Mouse (Mus musculus) MEL (cell line): ENCODE data around the gene Kdelr3. TPM values are rescaled to one million over a fixed set of nuclear protein-coding genes. Genes with fewer than 3 reads are reported as not detected.

Source experiments
- DNase-seq: peaks from one replicate; pipeline ENCODE4 v3.0.0; 2011; ENCODE audit warnings: low read depth, low spot score
- H3K27ac ChIP-seq: 2 replicates; pipeline ENCODE4 v1.5.1; 2012; ENCODE audit warnings: low read depth, mild to moderate bottlenecking, control low read depth, low read length, moderate library complexity; ENCODE audit not compliant: control insufficient read depth
- H3K27me3 ChIP-seq, 2 experiments: fragments of 150-350 bp in 1 of 2; sonication (generic) in 1 of 2; 2 replicates each; pipeline ENCODE4 v1.6.1; 2012; ENCODE audit warnings: low read length in 2 of 2, mild to moderate bottlenecking in 2 of 2, improper control_type of control experiment in 1 of 2, moderate library complexity in 1 of 2; ENCODE audit not compliant: insufficient read depth in 2 of 2, control insufficient read depth in 1 of 2
- H3K36me3 ChIP-seq, 2 experiments: 2 replicates each; pipeline ENCODE4 v1.6.1; 2012 to 2014; ENCODE audit warnings: low read length in 2 of 2, improper control_type of control experiment in 1 of 2, inconsistent platforms in 1 of 2, mild to moderate bottlenecking in 1 of 2; ENCODE audit not compliant: insufficient read depth in 2 of 2, control insufficient read depth in 1 of 2
- H3K4me1 ChIP-seq, 2 experiments: fragments of 150-350 bp in 1 of 2; sonication (generic) in 1 of 2; 2 replicates each; pipeline ENCODE4 v1.6.1; 2012; ENCODE audit warnings: low read length in 2 of 2, improper control_type of control experiment in 1 of 2, mild to moderate bottlenecking in 1 of 2; ENCODE audit not compliant: insufficient read depth in 2 of 2, control insufficient read depth in 1 of 2
- H3K4me3 ChIP-seq, 2 experiments: fragments of 150-350 bp in 1 of 2; sonication (generic) in 1 of 2; 2 replicates each; pipeline ENCODE4 v1.5.1; 2012; ENCODE audit warnings: low read depth in 2 of 2, low read length in 2 of 2, mild to moderate bottlenecking in 2 of 2, moderate library complexity in 2 of 2, control low read depth in 1 of 2, improper control_type of control experiment in 1 of 2; ENCODE audit not compliant: control insufficient read depth in 1 of 2, insufficient read depth in 1 of 2
- H3K79me2 ChIP-seq: 2 replicates; pipeline ENCODE4 v1.6.1; 2012; ENCODE audit warnings: mild to moderate bottlenecking, low read length, moderate library complexity; ENCODE audit not compliant: control insufficient read depth, poor library complexity, insufficient read depth
- H3K9ac ChIP-seq: 2 replicates; pipeline ENCODE4 v1.6.1; 2012; ENCODE audit warnings: low read depth, mild to moderate bottlenecking, control low read depth, low read length, moderate library complexity; ENCODE audit not compliant: control insufficient read depth, poor library complexity, severe bottlenecking
- H3K9me3 ChIP-seq: fragments of 150-350 bp; sonication (generic); replicated peaks from 2 replicates; pipeline ENCODE4 v1.6.1; 2012; ENCODE audit warnings: mild to moderate bottlenecking, low read length, improper control_type of control experiment, moderate library complexity; ENCODE audit not compliant: insufficient read depth
- ETS1 ChIP-seq: IDR thresholded peaks from 2 replicates; pipeline ENCODE4 v1.6.1; 2012; ENCODE audit warnings: low read depth, mild to moderate bottlenecking, inconsistent platforms, low read length, improper control_type of control experiment, moderate library complexity
- GATA1 ChIP-seq: IDR thresholded peaks from 2 replicates; pipeline ENCODE4 v1.6.1; 2011; ENCODE audit warnings: low read depth, low read length, improper control_type of control experiment
- HCFC1 ChIP-seq: IDR thresholded peaks from 2 replicates; pipeline ENCODE4 v1.6.1; 2012; ENCODE audit warnings: low read depth, mild to moderate bottlenecking, inconsistent platforms, low read length, improper control_type of control experiment, moderate library complexity
- JUND ChIP-seq: IDR thresholded peaks from 2 replicates; pipeline ENCODE4 v1.6.1; 2011; ENCODE audit warnings: low read depth, mild to moderate bottlenecking, improper control_type of control experiment, low read length
- KAT2A ChIP-seq: conservative IDR thresholded peaks from 2 replicates; pipeline ENCODE4 v1.6.1; 2012; ENCODE audit warnings: low read depth, low read length, improper control_type of control experiment, inconsistent platforms
- MYB ChIP-seq: IDR thresholded peaks from 2 replicates; pipeline ENCODE4 v1.6.1; 2011; ENCODE audit warnings: mild to moderate bottlenecking, low read depth, low read length, improper control_type of control experiment
- MYC ChIP-seq: IDR thresholded peaks from 2 replicates; pipeline ENCODE4 v1.6.1; 2011; ENCODE audit warnings: low read depth, mild to moderate bottlenecking, low read length, improper control_type of control experiment, moderate library complexity
- NELFE ChIP-seq: IDR thresholded peaks from 2 replicates; pipeline ENCODE4 v1.6.1; 2011; ENCODE audit warnings: low read depth, low read length, improper control_type of control experiment
- SIN3A ChIP-seq: IDR thresholded peaks from 2 replicates; pipeline ENCODE4 v1.6.1; 2012; ENCODE audit warnings: low read length, improper control_type of control experiment, inconsistent platforms
- SMC3 ChIP-seq: IDR thresholded peaks from 2 replicates; pipeline ENCODE4 v1.6.1; 2011; ENCODE audit warnings: low read depth, low read length, improper control_type of control experiment
- TAL1 ChIP-seq: IDR thresholded peaks from 2 replicates; pipeline ENCODE4 v1.6.1; 2012; ENCODE audit warnings: mild to moderate bottlenecking, inconsistent platforms, low read length, moderate library complexity, mixed read lengths
- TCF12 ChIP-seq: IDR thresholded peaks from 2 replicates; pipeline ENCODE4 v1.6.1; 2014; ENCODE audit warnings: low read depth, mild to moderate bottlenecking, inconsistent platforms, low read length, improper control_type of control experiment, moderate library complexity
- ZNF384 ChIP-seq: IDR thresholded peaks from 2 replicates; pipeline ENCODE4 v1.6.1; 2012; ENCODE audit warnings: low read depth, mild to moderate bottlenecking, inconsistent platforms, low read length, improper control_type of control experiment
- polyA plus RNA-seq, 2 experiments: library from polyadenylated mRNA; stranded (reverse) in 1 of 2; unstranded in 1 of 2; fragments of >175 nt in 1 of 2; fragments of >200 nt in 1 of 2; gene quantifications; 2 replicates each; pipeline versions ENCODE4 v1.2.1 to v1.2.4; 2012; ENCODE audit warnings: low replicate concordance in 2 of 2, low read depth in 1 of 2; ENCODE audit not compliant: insufficient read length in 2 of 2, insufficient read depth in 1 of 2, missing spikeins in 1 of 2
- total RNA-seq: library from RNA; depleted of rRNA; stranded (reverse); fragments of 300-350 nt; gene quantifications from 2 replicates; pipeline ENCODE4 v1.2.3, GENCODE M21; 2012

Gene Kdelr3
- total and polyA plus RNA-seq, 3 experiments: 14.5 to 32.2 TPM; not detected in 1

- TF ChIP-seq SMC3: no peak
- no peak for TF ChIP-seq MYB
Observed at GRCm38 (mm10) chr15:79546410-79547288, 30.4 kb downstream of the Kdelr3 start, which contains the start of gene Ddx17 (continued).

- Histone ChIP-seq H3K36me3 (peaks cover 0 to 22% of the 10 kb centered on the region in 2 experiments; a peak in 2 of 4 replicates), H3K4me1 (peaks cover 0 to 12% of the 10 kb centered on the region in 2 experiments; a peak in 2 of 4 replicates), H3K79me2 (peaks cover 33% of the 10 kb centered on the region), H3K27me3 (peaks cover 0 to under 1% of the 10 kb centered on the region in 2 experiments; a peak in 1 of 4 replicates)
- DNase-seq: no peak
- no peak for TF ChIP-seq SIN3A
- TF ChIP-seq KAT2A: no peak
- no peak for TF ChIP-seq TAL1
- no peak for TF ChIP-seq NELFE
- TF ChIP-seq TCF12: no peak
- TF ChIP-seq MYC: no peak
- TF ChIP-seq ZNF384: no peak
- TF ChIP-seq, all 39 proteins: peak for 0
- H3K4me3 ChIP-seq: no peak overlapping the region
- H3K9ac ChIP-seq: no peak overlapping the region
- H3K9me3 ChIP-seq: no peaks in the 10 kb centered on the region
- no peak overlapping the region for H3K27ac ChIP-seq
Observed at GRCm38 (mm10) chr15:79547289-79547820, 31.1 kb downstream of the Kdelr3 start.

GRCm38 (mm10) chr15:79548226-79548625 is 32.0 kb downstream of the Kdelr3 start:
- no peak for TF ChIP-seq JUND
- Histone ChIP-seq H3K4me1 (peaks cover 0 to 12% of the 10 kb centered on the region in 2 experiments; a peak in 2 of 4 replicates), H3K36me3 (peaks cover 0 to 19% of the 10 kb centered on the region in 2 experiments; a peak in 2 of 4 replicates), H3K9ac (no peak overlapping the region), H3K79me2 (peaks cover 29% of the 10 kb centered on the region), H3K4me3 (no peak overlapping the region), H3K9me3 (no peaks in the 10 kb centered on the region), H3K27me3 (peaks cover 1 to 2% of the 10 kb centered on the region in 2 experiments; a peak in 2 of 4 replicates), H3K27ac (no peak overlapping the region)
- no peak for DNase-seq

GRCm38 (mm10) chr15:79552566-79552965 is 36.4 kb downstream of the Kdelr3 start:
- H3K4me3 ChIP-seq: no peak overlapping the region
- H3K79me2 ChIP-seq: no peaks in the 10 kb centered on the region
- H3K27ac ChIP-seq: no peak overlapping the region
- no peak overlapping the region for H3K9ac ChIP-seq
- DNase-seq: no peak
- H3K9me3 ChIP-seq: no peaks in the 10 kb centered on the region
- H3K27me3 ChIP-seq: peaks cover 1 to 2% of the 10 kb centered on the region in 2 experiments; a peak in 2 of 4 replicates
- no peaks in the 10 kb centered on the region for H3K36me3 ChIP-seq
- no peak for TF ChIP-seq GATA1
- TF ChIP-seq ETS1: no peak
- no peak for TF ChIP-seq HCFC1
- no peaks in the 10 kb centered on the region for H3K4me1 ChIP-seq
